Mouse (Mus musculus) frontal cortex, postnatal 25 days (tissue): ENCODE measurements around the gene Zbtb4.

Experiments used
- DNase-seq, 2 experiments: peaks; one replicate each; pipeline ENCODE4 v3.0.0; 2022; ENCODE audit warnings: low spot score in 2 of 2

Zbtb4 gene

GRCm38 (mm10) chr11:69766126-69766609, 456 bp downstream of the Zbtb4 start:
- peak; percentile 53 to 71 for DNase-seq

- DNase-seq = no peak
Measured at GRCm38 (mm10) chr11:69766872-69767624, 1.3 kb downstream of the Zbtb4 start.

- DNase-seq = no peak
Measured at GRCm38 (mm10) chr11:69767625-69767909, 1.9 kb downstream of the Zbtb4 start.

- no peak for DNase-seq
Measured at GRCm38 (mm10) chr11:69774961-69775360, 9.2 kb downstream of the Zbtb4 start.

- no peak for DNase-seq
Measured at GRCm38 (mm10) chr11:69775716-69776115, 10.0 kb downstream of the Zbtb4 start.

GRCm38 (mm10) chr11:69776488-69776887, 10.8 kb downstream of the Zbtb4 start:
- DNase-seq = no peak

- DNase-seq = no peak
Measured at GRCm38 (mm10) chr11:69777504-69778257, 12.0 kb downstream of the Zbtb4 start.

- no peak for DNase-seq
Measured at GRCm38 (mm10) chr11:69778258-69778982, 12.7 kb downstream of the Zbtb4 start.

- DNase-seq = no peak
Measured at GRCm38 (mm10) chr11:69778985-69779384, 13.3 kb downstream of the Zbtb4 start.

GRCm38 (mm10) chr11:69781828-69782227, 16.1 kb downstream of the Zbtb4 start:
- no peak for DNase-seq

- no peak for DNase-seq
Measured at GRCm38 (mm10) chr11:69784793-69785272, 19.1 kb downstream of the Zbtb4 start.

- DNase-seq = no peak
Measured at GRCm38 (mm10) chr11:69787306-69787705, 21.6 kb downstream of the Zbtb4 start.

GRCm38 (mm10) chr11:69789431-69789830, 23.7 kb downstream of the Zbtb4 start:
- DNase-seq = no peak

GRCm38 (mm10) chr11:69791420-69791819, 25.7 kb downstream of the Zbtb4 start:
- DNase-seq = no peak

- no peak for DNase-seq
Measured at GRCm38 (mm10) chr11:69793429-69793828, 27.7 kb downstream of the Zbtb4 start.

- DNase-seq = peak; percentile 59 to 77
Measured at GRCm38 (mm10) chr11:69795168-69795982, 29.7 kb downstream of the Zbtb4 start, which contains the start of gene Chrnb1. Gene Chrnb1 (minus strand): TSS chr11:69795943.

GRCm38 (mm10) chr11:69795983-69796435, 30.3 kb downstream of the Zbtb4 start:
- no peak for DNase-seq

GRCm38 (mm10) chr11:69797924-69798323, 32.2 kb downstream of the Zbtb4 start:
- DNase-seq = no peak

- DNase-seq = no peak
Measured at GRCm38 (mm10) chr11:69799394-69800137, 33.9 kb downstream of the Zbtb4 start.

- no peak for DNase-seq
Measured at GRCm38 (mm10) chr11:69800138-69800391, 34.4 kb downstream of the Zbtb4 start.
